Mouse (Mus musculus) kidney, adult 11 months (tissue): ENCODE measurements around the gene Fam172a.

ENCODE experiments used
- DNase-seq: peaks from one replicate; pipeline ENCODE4 v3.0.0; 2022

The Fam172a gene

DNA sequence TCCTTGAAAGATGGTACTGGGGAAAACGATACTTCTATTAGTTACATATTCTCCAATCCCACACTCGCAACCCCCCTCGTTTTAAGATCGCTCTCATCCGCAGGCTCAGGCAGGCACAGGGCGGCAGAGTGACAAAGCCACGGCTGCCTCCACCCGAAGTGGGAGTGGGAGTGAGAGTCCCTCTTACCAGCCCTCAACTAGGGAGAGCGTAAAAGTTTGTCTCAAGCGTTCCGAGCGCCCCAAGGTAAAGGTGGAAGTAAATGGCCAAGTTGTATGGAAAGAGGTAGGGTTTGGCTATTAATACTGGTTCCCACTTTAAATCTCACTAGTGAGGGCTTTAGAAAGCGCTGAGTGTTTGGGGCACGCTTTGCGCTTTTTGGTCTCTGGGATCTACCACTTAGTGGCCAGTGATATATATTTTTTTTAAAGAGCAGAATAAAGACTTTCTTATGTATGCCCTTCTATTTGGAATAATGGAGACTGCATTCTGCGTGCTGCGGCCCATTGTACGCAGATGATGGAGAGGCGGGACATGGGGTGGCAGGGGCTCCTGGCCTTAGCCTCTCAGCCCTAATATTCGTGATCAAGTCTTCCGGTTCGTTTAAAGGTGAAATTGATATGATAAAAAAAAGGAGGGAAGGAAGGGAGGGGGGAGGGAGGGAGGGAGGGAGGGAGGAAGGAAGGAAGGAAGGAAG is 500.2 kb downstream of the Fam172a start:
- no peak for DNase-seq

DNA sequence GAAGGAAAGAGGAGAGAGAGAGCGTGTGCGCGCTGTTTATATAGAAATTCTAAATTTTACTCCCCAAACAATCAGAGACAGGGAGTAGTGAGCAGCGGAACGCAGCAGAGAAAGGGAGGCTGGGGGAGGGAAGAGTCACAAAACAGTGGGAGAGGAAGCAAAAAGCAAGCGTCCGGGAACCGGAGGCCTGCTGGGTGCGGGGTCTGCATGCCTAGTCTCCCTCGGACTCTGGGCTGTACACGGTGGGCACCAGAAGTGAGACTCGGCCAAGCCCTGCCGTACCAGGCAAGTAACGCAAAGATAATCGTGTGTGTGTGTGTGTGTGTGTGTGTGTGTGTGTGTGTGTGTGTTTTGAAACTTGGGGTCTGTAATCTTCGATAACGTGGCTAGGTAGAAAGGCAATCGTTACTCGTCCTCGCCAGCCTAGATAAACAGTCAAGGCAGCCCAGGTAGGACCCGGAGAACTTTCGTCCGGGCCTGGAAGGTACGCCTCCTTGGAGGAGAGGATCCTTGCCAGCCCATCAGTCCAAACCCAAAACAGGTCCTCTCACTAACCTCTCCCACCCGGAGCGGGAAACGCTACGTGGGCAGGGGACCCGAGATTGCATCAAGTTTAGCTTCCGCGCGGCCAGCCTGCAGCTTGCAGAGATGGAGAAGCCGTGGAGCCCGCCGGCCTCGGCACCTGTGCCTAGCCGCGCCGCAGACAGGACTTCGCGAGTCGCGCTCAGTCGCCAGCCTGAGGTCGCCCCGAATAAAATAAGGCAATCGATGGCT is 500.9 kb downstream of the Fam172a start:
- DNase-seq, result no peak

DNA sequence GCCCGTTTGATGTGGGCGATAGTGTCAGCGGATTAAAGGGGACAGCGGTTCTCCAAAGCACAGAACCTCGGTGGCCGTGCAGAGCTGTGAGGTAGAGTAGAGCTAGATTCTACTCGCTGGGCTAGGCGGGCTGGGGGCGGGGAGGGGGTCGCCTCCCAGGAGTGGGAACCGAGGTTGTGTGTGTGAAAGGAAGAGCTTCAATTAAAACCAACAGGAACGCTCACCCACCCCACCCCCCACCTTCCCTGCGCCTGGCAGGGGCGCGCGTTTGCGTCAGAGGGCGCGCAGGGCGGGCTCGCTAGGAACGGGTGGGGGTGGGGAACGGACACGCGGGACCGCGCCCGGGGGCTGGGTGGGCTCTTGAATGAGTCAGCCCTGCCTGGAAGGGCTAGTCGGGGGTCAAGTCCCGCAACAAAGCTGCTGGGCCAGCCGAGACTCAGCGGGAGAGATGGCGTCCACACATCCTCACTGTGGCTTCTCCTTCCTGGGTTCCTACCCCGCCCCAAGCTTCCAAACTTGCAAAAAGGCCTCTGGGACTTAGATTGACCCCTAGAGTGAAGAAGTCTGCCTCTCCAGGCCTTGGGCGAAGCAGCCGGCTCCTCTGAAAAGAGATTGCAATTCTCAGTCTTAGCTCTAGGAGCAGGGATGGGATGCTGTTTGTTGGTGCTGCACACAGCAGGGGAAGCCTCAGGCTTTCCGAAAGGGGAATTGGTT is 501.7 kb downstream of the Fam172a start:
- DNase-seq, result no peak

DNA sequence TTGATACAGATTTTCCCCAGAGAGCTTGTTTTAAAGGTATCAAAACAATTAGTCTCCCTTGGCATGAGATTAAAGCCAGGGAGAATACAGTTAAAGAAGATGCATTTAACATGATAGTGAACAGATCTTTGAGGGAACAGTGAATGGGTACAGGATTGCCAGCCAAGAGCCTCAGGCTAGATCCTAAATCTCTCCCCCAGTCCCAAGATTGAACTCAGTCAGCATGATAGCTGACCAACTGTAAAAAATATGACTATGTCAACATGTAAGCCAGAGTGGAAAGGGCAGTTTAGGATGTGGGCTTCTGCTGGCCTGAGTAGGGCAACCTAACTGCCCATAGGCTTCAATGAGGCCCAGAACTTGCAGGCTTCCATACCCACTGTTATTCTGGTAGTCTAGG is 503.6 kb downstream of the Fam172a start:
- no peak for DNase-seq

DNA sequence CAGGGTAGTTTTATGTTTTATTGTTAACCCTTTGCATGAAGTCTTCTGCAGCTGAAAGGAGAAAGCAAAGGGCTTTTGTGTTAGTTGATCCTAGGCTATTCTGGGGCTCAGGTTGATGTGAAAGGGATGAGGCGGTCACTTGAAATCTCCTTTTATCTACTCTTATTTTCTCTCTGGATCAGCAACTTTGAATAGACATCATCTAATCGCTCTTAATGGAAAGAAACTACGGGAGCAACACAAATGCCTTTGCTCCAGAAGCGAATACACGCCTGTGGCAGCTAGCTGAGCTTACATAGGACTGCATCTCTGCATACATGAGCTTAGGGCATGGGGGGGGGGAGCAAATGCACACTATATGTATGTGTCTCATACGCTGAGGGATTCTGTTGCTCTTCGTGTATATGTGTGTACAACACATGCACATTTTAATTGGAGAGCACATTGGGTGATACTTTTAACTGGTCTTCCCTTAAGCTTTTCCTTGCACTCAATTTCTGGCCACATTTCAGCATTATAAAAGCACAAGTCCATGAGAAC is 505.1 kb downstream of the Fam172a start:
- no peak for DNase-seq

DNA sequence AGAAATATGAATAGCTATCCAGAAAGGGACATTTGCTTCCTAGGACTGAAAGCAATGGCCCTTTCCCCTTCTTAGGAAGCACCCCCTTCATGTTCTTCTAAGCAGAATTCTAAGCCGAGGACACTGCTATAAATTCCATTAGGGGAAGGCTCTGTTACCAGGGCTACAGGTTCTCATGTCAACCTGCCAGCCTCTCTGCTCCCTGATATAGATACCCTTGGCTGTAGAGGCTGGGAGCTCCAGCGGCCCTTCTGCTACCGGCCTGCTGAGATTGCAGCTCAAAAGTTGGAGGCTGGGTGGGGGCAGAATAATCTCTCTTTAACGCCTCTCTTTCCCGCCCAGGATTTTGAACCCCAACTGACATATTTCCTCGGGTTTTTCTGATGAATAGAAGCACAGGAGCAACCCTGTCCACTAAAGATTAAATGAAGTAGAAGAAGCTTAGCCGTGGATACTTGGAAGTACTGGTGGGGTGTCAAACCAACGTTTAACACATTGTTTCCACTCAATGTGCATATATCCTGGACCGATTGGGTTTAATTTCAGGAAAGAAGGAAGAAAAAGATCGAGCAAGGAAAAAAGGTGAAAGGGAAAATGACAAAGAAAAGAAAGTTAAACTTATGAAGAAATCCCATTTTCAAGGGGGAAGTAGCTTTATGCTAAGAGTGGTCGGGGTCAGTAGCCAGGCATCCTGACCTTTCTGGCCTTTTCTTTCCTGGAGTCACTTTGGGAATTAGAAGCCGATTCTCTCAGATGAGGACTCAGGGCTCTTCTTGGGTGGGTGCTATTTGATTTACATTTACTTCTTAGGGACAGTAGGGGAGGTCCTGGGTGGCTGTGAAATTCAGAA is 506.2 kb downstream of the Fam172a start:
- no peak for DNase-seq

DNA sequence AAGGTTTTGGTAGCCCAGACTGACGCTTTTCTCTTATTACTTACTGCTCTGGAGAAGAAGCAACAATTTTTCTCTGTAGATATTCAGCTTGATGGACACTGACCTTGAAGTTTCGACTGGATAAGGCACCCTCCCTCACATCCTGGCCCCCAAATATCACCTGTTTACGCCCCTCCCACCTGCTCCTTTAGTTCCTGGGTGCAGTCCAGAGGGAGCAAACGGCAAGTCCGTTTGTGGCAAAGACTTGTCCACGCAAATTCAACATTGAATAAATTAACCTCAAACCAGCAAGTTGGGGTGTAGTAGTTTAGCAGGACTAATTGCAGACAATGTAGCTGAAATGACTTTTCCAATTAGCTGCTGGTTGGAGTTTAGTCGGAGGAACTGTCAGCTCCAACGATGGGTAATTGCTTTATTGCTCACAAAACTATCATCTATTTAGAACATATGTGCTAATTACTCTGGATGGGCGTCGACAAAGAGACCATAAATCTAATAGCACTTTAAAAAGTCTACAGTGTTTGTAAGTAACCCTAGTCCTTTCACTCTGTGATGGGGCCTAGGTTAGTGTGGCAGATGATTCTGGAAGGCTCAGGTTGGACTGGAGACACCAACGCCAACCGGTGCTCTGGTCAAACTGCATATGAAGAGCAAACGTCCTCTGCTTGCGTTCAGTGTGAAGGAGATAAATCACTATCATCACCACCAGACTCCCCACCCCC is 507.0 kb downstream of the Fam172a start:
- DNase-seq, result no peak

DNA sequence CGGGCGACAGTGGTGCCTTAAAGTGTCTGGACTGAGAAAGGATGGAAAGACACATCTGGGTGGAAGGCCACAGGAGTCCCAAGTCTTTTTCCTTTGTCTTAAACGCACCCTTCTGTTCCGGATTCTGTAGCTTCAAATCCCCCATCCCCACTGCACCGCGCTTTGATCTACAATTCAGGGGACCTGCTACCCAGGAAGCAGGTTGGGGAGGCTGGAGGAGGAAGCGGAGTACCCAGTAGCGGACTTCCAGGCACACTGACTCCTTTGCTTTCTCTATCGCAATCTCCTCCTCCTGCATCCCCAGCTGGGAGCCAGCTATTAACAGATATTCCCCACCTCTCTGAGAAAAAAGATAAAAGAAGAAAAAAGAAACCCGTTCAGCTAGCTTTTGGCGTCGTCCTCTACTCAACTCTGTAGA is 507.8 kb downstream of the Fam172a start:
- no peak for DNase-seq

DNA sequence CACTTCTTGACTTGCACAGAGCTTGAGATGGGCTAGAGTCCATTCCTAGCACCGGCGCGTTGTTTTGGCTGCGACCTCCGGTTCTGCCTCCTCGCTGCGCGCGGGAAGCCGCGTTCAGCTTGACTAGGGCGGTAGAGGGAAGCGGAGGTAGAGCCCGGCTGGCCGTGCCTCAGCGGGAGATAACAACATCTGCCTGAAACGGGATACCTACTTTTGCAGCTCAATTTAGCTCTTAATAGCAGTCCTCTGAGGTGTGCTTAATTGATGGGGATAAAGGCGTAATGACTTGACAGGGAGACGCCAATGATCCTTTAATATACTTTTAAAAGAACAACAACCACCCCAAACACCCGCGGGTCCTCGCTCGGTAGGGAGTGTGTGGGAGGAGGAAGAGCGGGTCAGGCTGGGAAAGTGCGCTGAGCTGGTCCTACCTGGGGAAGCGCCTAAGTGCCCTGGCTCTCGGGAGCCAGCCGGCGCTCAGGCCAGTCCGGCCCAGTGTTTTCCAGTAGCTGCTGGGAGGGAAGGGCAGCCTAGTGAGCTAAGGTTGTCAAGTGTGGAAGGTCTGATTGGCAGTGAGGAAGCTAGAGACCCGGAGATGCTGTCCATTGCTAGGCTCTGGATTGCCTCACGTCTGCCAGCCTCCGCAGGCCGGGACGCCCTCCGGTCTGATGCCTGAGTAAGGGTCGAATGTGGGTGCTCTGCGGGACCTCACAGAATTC is 508.4 kb downstream of the Fam172a start:
- DNase-seq, result no peak

DNA sequence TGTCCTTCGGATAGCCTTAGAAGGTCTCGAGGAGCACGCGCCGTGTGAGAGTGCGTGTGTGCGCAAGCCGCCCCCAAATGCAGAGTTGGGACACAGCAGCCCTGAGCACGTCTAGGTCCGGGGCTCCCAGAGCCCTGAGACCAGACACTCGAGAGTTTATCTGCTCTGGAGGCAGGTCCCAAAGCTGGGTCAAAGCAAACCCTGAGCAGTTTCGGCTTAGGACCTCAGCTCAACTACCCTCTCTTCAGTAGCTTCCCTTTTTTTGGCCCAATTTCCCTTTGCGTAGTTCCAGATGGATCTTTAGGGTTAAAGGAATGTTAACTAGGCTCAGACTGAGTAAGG is 508.9 kb downstream of the Fam172a start:
- DNase-seq, result no peak

DNA sequence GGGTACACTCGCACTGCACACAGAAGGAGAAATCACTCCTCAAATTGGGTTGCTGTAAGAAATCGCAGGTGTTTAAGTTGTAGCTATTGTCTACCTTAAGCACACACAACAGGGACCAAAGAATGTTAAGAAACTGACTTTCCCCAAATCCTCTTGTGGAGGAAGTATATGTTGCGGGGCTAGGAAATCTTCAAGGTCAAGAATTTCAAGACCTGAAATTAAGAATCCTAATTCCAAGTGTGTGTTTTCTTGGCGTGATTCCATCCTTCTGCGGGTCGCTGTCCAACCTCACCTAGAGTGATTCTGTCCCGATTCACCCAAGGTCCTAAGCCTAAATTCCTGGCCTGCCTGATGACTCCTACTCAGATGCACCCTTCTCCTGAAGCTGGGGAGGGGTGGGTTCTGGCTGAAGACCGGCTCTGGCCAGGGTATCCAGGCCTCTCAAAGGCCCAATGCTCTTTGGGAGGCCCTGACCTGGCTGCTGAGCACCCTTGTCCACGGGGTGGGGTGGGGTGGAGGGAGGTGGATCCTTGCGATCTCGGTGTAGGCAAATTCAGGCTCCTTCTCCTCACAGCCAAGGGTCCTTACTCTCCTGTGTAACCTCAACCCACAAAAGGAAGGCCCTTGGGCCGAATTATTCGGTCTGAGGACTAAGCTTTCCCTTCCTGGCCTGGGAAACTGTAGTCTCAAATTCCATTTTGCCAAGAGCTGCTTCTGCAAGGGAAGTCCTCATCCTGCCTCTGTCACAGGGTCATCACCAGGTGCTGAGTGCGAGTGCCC is 509.6 kb downstream of the Fam172a start:
- DNase-seq, result no peak

DNA sequence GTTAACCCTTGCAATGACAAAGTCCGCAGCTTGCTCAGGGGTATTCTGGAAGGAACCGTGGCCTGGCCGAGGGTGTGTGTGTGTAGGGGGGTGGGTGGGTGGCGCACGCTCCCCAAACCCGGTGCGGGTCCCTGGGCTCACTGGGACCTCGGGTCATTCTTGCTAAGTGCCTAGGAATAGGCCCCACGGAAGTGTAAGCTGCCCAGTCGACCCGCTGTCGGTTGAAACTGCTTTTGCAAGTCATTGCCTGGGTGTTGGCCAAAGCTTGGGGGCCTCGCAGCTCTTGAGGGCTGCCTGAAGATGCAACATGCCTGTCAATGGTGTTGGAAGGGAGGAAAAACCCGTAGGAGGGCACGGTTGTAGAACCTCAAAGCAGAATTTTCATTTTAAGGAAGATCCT is 510.3 kb downstream of the Fam172a start:
- DNase-seq, result no peak

DNA sequence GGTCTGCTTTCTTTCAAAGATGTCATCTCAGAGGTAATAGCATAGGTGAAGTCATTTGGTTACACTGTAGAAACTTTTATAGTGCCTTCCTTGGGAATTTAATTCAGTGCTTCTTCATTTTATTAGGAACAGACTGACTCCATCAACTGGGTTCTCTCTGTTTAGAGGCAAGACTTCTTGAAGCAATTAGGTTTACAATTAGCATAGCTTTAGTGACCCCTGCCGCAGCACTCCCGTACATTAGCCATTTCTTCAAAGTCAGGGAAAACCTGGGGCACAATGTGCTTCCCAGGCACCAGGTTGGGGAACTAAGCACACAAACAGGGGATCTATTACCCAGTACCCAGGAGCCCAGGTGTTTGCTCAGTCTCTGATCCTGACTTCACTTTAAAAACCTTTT is 511.3 kb downstream of the Fam172a start:
- DNase-seq, result no peak

DNA sequence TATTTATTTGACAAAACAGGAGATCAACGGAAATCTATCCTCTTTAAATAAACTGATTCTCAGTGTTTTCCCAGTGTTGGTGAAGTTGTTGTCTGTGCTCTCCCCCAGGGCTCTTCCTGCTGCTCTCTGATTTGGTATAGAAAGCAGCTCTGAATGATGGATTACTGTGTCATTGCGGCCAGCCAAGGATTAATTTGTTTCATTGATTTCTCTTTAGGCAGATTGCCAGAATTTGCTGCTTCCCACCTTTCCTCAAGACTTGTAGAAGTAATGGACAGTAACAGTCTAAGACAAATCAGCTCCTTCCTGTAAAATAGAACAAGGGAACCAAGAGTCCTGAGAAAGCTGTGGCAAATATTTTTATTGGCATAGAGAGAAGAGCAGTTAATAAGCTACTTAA is 513.4 kb downstream of the Fam172a start:
- no peak for DNase-seq
